Mouse (Mus musculus) liver, embryonic 11.5 days (tissue): ENCODE data around the gene Myo18a. TPM values are rescaled to one million over a fixed set of nuclear protein-coding genes. Genes with fewer than 3 reads are reported as not detected.
"Not testable (repeated sequence)": the region's sequence is repeated elsewhere in the genome, so short reads cannot be mapped to it uniquely, and the experiment has no call there.

Source experiments
- ATAC-seq: fragments of 200-750 bp; cut with Nextera tagmentation; replicated peaks from 2 replicates; pipeline ENCODE4 v1.8.0; 2017; ENCODE audit warnings: moderate number of reproducible peaks, mild to moderate bottlenecking, moderate TSS enrichment, moderate library complexity; ENCODE audit not compliant: low FRiP score
- DNase-seq: peaks from one replicate; pipeline ENCODE4 v3.0.0-alpha.2; 2017; ENCODE audit warnings: low spot score
- H3K27ac ChIP-seq: fragments of 300-500 bp; sonication (generic); 2 replicates; pipeline ENCODE4 v1.5.1; 2014; ENCODE audit warnings: mild to moderate bottlenecking, low read depth, low read length, control low read depth
- H3K27me3 ChIP-seq: fragments of 300-500 bp; sonication (generic); replicated peaks from 2 replicates; pipeline ENCODE4 v1.6.1; 2014; ENCODE audit warnings: low read length, mixed read lengths; ENCODE audit not compliant: control insufficient read depth, insufficient read depth
- H3K36me3 ChIP-seq: fragments of 300-500 bp; sonication (generic); 2 replicates; pipeline ENCODE4 v1.6.1; 2014; ENCODE audit warnings: mild to moderate bottlenecking, low read length, moderate library complexity, mixed read lengths; ENCODE audit not compliant: control insufficient read depth, insufficient read depth
- H3K4me1 ChIP-seq: fragments of 300-500 bp; sonication (generic); replicated peaks from 2 replicates; pipeline ENCODE4 v1.6.1; 2014; ENCODE audit warnings: low read length, mixed read lengths; ENCODE audit not compliant: control insufficient read depth, insufficient read depth
- H3K4me2 ChIP-seq: fragments of 300-500 bp; sonication (generic); 2 replicates; pipeline ENCODE4 v1.6.1; 2014; ENCODE audit warnings: mild to moderate bottlenecking, control low read depth, moderate library complexity
- H3K4me3 ChIP-seq: fragments of 300-500 bp; sonication (generic); 2 replicates; pipeline ENCODE4 v1.5.1; 2014; ENCODE audit warnings: low read depth, low read length, control low read depth
- H3K9ac ChIP-seq: fragments of 300-500 bp; sonication (generic); 2 replicates; pipeline ENCODE4 v1.6.1; 2014; ENCODE audit warnings: low read depth, low read length, control low read depth
- H3K9me3 ChIP-seq: fragments of 300-500 bp; sonication (generic); 2 replicates; pipeline ENCODE4 v1.6.1; 2016; ENCODE audit warnings: low read length, inconsistent platforms, mixed read lengths; ENCODE audit not compliant: control insufficient read depth
- WGBS: fragments of 180-500 bp; shearing (Covaris S2); extraction: QIAGEN DNeasy Blood & Tissue Kit; methylation state at CpG from one replicate; pipeline ENCODE4 v1.1.7; 2014; 5-methylcytosine and 5-hydroxymethylcytosine counted together
- polyA plus RNA-seq: library from polyadenylated mRNA; unstranded; fragments of >200 nt; fragmentation: Nextera tagmentation; extraction: Ambion mirVana; gene quantifications from 2 replicates; pipeline ENCODE4 v1.2.1, GENCODE M21; 2014

Gene Myo18a
- polyA plus RNA-seq, 1 experiment from 2014 or later: 37.1 TPM

DNA sequence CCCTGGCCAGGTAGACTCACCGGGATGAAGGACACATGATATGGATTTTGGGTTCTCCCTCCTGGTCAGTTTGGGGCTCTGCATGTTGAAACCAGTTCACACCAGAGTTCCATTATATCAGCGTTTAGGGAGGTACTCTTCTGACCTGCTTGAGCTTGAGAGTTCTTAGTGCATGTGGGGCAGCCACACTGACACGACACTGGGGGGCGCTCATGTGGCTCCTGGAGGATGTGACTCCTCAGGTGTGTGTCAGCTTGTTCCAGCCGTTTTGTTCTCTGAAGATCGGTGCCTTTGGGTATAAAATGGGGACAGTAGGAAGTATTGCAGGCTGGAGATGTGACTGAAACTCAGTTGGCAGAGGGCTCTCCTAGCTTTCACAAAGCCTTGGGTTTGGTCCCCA is 19.1 kb upstream of the Myo18a start:
- ATAC-seq (0 out of 2 replicates have a peak, but pooled peaks have one; percentile 45), DNase-seq (no peak)
- H3K27me3 ChIP-seq: no peaks in the 10 kb centered on the region
- peaks cover 9% of the 10 kb centered on the region for H3K4me1 ChIP-seq
- no peaks in the 10 kb centered on the region for H3K36me3 ChIP-seq
- WGBS: 33% methylated on average over 6 of the region's 6 CpGs
- no peak overlapping the region for H3K27ac ChIP-seq
- no peak overlapping the region for H3K4me3 ChIP-seq
- no peak overlapping the region for H3K4me2 ChIP-seq
- H3K9me3 ChIP-seq: no peaks in the 10 kb centered on the region
- H3K9ac ChIP-seq: no peak overlapping the region

DNA sequence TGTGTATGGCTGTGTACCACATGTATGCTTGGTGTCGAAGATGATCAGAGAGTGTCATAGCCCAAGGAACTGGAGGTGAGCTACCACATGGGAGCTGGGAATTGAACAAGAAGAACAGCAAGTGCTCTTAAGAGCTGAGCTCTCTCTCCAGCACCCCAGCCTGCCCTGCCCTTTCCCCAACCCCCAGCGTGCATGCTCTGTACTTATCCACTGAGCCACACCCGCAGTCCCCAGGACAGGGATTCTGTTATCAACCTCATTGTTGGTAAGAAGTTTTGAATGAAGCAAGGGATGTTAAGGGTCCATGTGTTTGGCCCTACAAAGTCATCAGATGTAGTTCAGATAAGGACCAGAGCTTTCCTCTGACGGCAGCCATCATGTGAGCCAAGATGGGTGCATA is 16.4 kb upstream of the Myo18a start:
- ATAC-seq (peak; percentile 79), DNase-seq (no peak)
- no peaks in the 10 kb centered on the region for H3K36me3 ChIP-seq
- no peaks in the 10 kb centered on the region for H3K27me3 ChIP-seq
- H3K27ac ChIP-seq: no peak overlapping the region
- no peak overlapping the region for H3K9ac ChIP-seq
- WGBS: 61% methylated on average over 4 of the region's 4 CpGs
- peaks cover 9% of the 10 kb centered on the region for H3K4me1 ChIP-seq
- H3K4me3 ChIP-seq: no peak overlapping the region
- no peak overlapping the region for H3K4me2 ChIP-seq
- no peaks in the 10 kb centered on the region for H3K9me3 ChIP-seq

DNA sequence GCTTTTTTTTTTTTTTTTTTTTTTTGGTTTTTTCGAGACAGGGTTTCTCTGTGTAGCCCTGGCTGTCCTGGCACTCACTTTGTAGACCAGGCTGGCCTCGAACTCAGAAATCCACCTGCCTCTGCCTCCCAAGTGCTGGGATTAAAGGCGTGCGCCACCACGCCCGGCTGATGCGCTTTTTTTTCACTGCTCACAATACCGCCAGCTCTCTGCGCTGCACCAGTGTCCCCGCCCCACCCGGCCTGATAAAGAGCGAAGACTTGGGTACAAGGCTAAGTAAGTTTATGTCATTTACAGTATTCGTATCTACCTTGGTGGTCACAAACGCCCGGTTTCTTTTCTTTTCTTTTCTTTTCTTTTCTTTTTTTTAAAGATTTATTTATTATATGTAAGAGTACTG is 15.9 kb upstream of the Myo18a start:
- ATAC-seq, H3K36me3 ChIP-seq, H3K4me2 ChIP-seq, H3K9ac ChIP-seq, DNase-seq, H3K9me3 ChIP-seq, H3K27me3 ChIP-seq, H3K4me3 ChIP-seq, H3K27ac ChIP-seq: not testable (repeated sequence)
- peaks cover 12% of the 10 kb centered on the region for H3K4me1 ChIP-seq
- 83% methylated on average over 13 of the region's 15 CpGs for WGBS

DNA sequence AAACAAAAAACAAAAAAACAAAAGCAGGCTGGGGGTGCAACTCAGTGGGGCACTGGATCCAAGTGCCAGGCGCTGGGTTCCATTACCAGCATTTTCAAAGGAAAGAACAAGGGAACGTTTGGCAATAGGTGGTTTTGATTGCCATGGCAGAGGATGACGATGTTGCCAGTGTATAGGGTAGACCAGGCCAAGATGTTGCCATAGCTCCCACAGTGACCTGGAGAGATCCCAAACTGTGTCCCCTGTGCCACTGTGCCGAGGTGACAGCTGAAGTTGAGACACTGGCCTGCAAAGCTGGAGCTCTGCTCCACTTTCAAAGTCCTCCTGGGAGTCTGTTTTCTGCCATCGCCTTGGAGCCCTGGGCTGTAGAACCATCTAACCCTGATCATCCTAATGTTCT is 14.1 kb upstream of the Myo18a start:
- WGBS: 82% methylated on average over 5 of the region's 5 CpGs
- no peaks in the 10 kb centered on the region for H3K36me3 ChIP-seq

DNA sequence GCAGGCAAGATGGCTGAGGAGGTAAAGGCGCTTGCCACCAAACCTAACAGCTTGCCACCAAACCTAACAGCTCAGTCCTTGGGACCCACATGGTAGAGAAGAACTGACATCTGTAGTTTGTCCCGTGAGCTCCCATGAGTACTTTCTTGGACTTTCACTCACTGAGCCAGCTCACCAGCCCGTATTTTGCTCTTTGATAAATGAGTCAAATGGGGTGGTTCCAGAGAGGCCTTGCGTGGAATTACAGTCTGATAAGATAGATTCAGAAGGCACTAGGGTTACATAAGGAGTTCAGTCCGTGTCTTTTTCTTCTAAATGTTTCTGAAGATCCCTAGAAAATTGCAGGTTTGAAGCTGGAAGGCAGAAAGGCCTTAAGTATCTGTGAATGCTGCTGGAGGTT is 10.5 kb upstream of the Myo18a start:
- no peaks in the 10 kb centered on the region for H3K27me3 ChIP-seq
- no peak overlapping the region for H3K9ac ChIP-seq
- peaks cover 16% of the 10 kb centered on the region for H3K4me1 ChIP-seq
- WGBS: 55% methylated on average over 5 of the region's 5 CpGs
- DNase-seq (no peak), ATAC-seq (peak; percentile 68; the same call in 1 of the 2 replicates)
- H3K36me3 ChIP-seq: no peaks in the 10 kb centered on the region
- no peaks in the 10 kb centered on the region for H3K9me3 ChIP-seq
- peak overlapping the region; percentile 46; the same call in 1 of the 2 replicates for H3K27ac ChIP-seq
- no peak overlapping the region for H3K4me3 ChIP-seq
- peak overlapping the region; percentile 36 for H3K4me2 ChIP-seq

More for the DNA sequence above, 14.1 kb upstream of the Myo18a start:
- Histone ChIP-seq H3K9ac (no peak overlapping the region), H3K4me2 (no peak overlapping the region), H3K27me3 (no peaks in the 10 kb centered on the region), H3K27ac (no peak overlapping the region), H3K4me1 (peaks cover 25% of the 10 kb centered on the region), H3K4me3 (no peak overlapping the region), H3K9me3 (no peaks in the 10 kb centered on the region)
- no peak for DNase-seq
- ATAC-seq: no peak

DNA sequence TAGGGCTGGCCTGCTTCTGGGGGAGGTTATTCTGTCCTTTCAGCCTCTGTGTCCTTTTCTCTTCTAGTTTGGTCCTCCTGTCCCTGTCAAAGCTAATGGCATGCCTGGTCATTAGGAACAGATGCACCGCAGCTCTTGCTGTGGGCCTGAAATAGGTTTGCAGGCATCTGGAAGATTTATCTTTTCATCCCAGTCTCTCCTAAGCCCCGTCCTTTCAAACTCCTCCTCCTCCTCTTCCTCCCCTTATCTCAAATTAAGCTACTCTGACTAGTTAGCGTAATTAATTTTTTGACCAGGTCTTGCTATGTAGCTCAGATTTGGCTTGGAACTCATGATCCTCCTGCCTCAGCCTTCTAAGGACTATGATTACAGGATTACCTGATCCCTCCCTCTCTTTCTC is 9.6 kb upstream of the Myo18a start:
- Histone ChIP-seq H3K4me1 (peaks cover 16% of the 10 kb centered on the region), H3K27ac (0 out of 2 replicates have a peak overlapping the region, but pooled peaks have one; percentile 4), H3K4me3 (no peak overlapping the region), H3K36me3 (no peaks in the 10 kb centered on the region), H3K4me2 (0 out of 2 replicates have a peak overlapping the region, but pooled peaks have one; percentile 22), H3K27me3 (no peaks in the 10 kb centered on the region), H3K9ac (no peak overlapping the region), H3K9me3 (no peaks in the 10 kb centered on the region)
- DNase-seq: no peak
- 47% methylated on average over 3 of the region's 3 CpGs for WGBS
- no peak for ATAC-seq

DNA sequence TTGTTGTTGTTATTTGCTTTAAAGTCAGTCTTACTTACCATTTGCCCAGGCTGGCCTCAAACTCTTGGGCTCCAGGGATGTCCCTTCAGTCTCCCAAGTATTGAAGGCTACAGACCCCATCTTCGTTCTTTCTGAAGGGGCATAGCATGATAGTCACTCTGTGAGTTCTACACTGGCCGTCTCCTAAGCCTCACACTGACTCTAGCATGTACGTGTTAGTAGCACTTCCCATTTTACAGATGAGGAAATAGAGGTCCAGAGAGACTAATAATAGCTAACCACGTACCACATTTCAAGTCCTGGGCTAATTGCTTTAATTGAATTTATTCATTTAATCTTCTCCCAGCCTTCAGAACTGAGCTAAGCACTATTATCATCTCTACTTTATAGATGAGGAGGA is 3.0 kb upstream of the Myo18a start:
- Histone ChIP-seq H3K4me2 (no peak overlapping the region), H3K27ac (no peak overlapping the region), H3K9ac (no peak overlapping the region), H3K27me3 (no peaks in the 10 kb centered on the region), H3K9me3 (no peaks in the 10 kb centered on the region), H3K4me1 (peaks cover 16% of the 10 kb centered on the region), H3K36me3 (no peaks in the 10 kb centered on the region), H3K4me3 (no peak overlapping the region)
- ATAC-seq (no peak), DNase-seq (no peak)
- 56% methylated on average over 4 of the region's 4 CpGs for WGBS

DNA sequence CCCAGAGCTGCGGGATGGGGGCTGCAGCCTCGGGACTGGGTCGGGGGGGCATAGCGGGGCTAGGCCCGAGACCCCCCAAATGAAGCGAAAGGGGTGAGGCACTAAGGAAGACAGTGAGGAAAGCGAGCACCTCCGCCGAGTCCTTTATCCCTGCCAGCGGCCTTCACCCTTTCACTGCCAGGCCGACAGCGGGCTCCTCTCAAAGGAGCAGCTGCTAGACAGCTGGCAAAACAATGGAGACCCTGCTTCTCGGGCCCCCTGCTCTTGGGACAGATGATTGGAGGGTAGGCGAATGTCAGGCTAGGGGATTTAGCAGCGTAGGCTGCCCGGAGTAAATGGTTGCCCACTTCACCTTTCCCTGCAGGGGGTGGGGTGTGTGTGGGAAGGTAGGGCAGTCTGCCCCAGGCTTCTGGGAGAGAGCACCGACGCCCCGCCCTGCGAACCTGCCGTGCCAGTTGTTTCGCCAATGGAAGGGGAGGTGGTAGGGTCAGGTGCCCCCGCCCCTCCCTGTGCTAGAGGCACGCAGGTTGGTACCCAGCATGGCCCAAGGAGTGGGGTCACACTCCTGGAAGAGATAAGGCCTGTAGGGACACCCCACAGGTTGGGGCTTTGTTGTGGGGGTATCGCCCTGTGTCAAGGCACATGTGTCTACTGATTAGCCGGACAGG is 761 bp downstream of the Myo18a start:
- Histone ChIP-seq H3K27ac (peak overlapping the region; percentile 77), H3K36me3 (no peaks in the 10 kb centered on the region), H3K4me1 (peaks cover 46% of the 10 kb centered on the region), H3K4me3 (peak overlapping the region; percentile 87), H3K9ac (peak overlapping the region; percentile 86), H3K4me2 (peak overlapping the region; percentile 100), H3K27me3 (no peaks in the 10 kb centered on the region), H3K9me3 (no peaks in the 10 kb centered on the region)
- peak; percentile 72 for DNase-seq
- 2% methylated on average over 26 of the region's 26 CpGs for WGBS
- peak; percentile 70 for ATAC-seq
